Mouse (Mus musculus) G1E (cell line): ENCODE measurements around the gene Upf1.

Source experiments
- CTCF ChIP-seq: IDR thresholded peaks from 2 replicates; pipeline ENCODE4 v1.5.1; 2012; ENCODE audit warnings: low read depth, low read length, inconsistent platforms, mixed read lengths
- GATA1 ChIP-seq: IDR thresholded peaks from 2 replicates; pipeline ENCODE4 v1.6.1; 2012; ENCODE audit warnings: borderline replicate concordance, low read length, inconsistent platforms, mixed read lengths
- POLR2AphosphoS5 ChIP-seq: IDR thresholded peaks from 2 replicates; pipeline ENCODE4 v1.6.1; 2012; ENCODE audit warnings: low read depth, low read length, inconsistent platforms; ENCODE audit not compliant: insufficient replicate concordance
- TAL1 ChIP-seq: conservative IDR thresholded peaks from 2 replicates; pipeline ENCODE4 v1.6.1; 2012; ENCODE audit warnings: low read depth, low read length, inconsistent platforms, mixed read lengths

GRCm38 (mm10) chr8:70397611-70398563, 44.8 kb upstream of the Upf1 start:
- TF ChIP-seq CTCF (no peak), GATA1 (no peak), POLR2AphosphoS5 (no peak), TAL1 (no peak)
